Mouse (Mus musculus): Measurements from ENCODE around the gene Ahcyl2.
A peak's percentile ranks its signal among the peaks of the same experiment; 100 is the strongest.
"Not testable (repeated sequence)": the region's sequence is repeated elsewhere in the genome, so short reads cannot be mapped to it uniquely, and the experiment has no call there.

Gene Ahcyl2

GRCm38 (mm10) chr6:29815634-29816033, 47.8 kb downstream of the Ahcyl2 start:
- no peak for DNase-seq

GRCm38 (mm10) chr6:29816371-29816770, 48.6 kb downstream of the Ahcyl2 start:
- not testable (repeated sequence) for DNase-seq

GRCm38 (mm10) chr6:29819309-29819708, 51.5 kb downstream of the Ahcyl2 start:
- DNase-seq = peak; percentile 51 to 64

- no peak for DNase-seq
Observed at GRCm38 (mm10) chr6:29820314-29820713, 52.5 kb downstream of the Ahcyl2 start.

GRCm38 (mm10) chr6:29820926-29821325, 53.1 kb downstream of the Ahcyl2 start:
- no peak for DNase-seq

- DNase-seq = no peak
Observed at GRCm38 (mm10) chr6:29821770-29822169, 54.0 kb downstream of the Ahcyl2 start.

GRCm38 (mm10) chr6:29825302-29825701, 57.5 kb downstream of the Ahcyl2 start:
- DNase-seq = no peak

- no peak for DNase-seq
Observed at GRCm38 (mm10) chr6:29827291-29828242, 59.8 kb downstream of the Ahcyl2 start.

GRCm38 (mm10) chr6:29828574-29829234, 60.9 kb downstream of the Ahcyl2 start:
- DNase-seq = no peak

- no peak for DNase-seq
Observed at GRCm38 (mm10) chr6:29832356-29832755, 64.5 kb downstream of the Ahcyl2 start.

GRCm38 (mm10) chr6:29833117-29833516, 65.3 kb downstream of the Ahcyl2 start:
- no peak for DNase-seq

- peak; percentile 52 for DNase-seq
Observed at GRCm38 (mm10) chr6:29833568-29834255, 65.9 kb downstream of the Ahcyl2 start.

- DNase-seq = no peak
Observed at GRCm38 (mm10) chr6:29835543-29836177, 67.8 kb downstream of the Ahcyl2 start.

- no peak for DNase-seq
Observed at GRCm38 (mm10) chr6:29837579-29837978, 69.8 kb downstream of the Ahcyl2 start.

GRCm38 (mm10) chr6:29838531-29838930, 70.7 kb downstream of the Ahcyl2 start:
- DNase-seq = no peak

- DNase-seq = no peak
Observed at GRCm38 (mm10) chr6:29840008-29840407, 72.2 kb downstream of the Ahcyl2 start.

GRCm38 (mm10) chr6:29841461-29841860, 73.7 kb downstream of the Ahcyl2 start:
- no peak for DNase-seq

GRCm38 (mm10) chr6:29847643-29848166, 79.9 kb downstream of the Ahcyl2 start:
- DNase-seq = no peak

- DNase-seq = no peak
Observed at GRCm38 (mm10) chr6:29848808-29849207, 81.0 kb downstream of the Ahcyl2 start.

GRCm38 (mm10) chr6:29850096-29850495, 82.3 kb downstream of the Ahcyl2 start:
- DNase-seq = no peak

GRCm38 (mm10) chr6:29850747-29851146, 82.9 kb downstream of the Ahcyl2 start:
- DNase-seq = no peak

GRCm38 (mm10) chr6:29851873-29852272, 84.1 kb downstream of the Ahcyl2 start:
- DNase-seq = no peak
